Comparison of ENCODE assay signal across 13 mouse cellular contexts in the genomic region with DNA sequence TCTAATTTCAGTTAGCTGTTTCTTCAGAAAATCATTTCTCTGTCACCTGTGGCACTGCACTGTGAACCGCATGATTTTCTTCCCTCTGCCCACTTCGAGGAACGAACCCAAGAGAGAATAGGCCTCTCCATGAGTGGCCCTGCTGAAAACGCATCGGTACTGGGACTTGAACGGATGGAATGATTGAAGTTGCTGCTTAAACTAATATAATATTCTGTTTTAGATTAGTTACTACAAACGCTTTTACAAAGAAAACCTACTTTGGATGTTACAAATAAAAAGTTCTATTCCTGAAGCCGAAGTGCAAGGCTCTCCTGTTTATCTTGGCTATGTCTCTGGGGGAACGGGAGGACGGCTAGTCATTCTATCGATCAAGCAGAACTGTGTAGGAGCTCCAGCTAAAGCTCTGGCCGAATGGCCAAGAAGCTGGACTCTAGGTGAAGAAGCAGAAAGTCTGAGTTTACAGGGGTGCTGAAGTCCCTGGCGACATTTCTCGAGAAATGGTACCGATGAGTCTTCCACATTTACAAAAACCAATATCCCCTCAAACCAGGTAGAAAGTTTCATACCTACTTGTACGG. TPM values are rescaled to one million over a fixed set of nuclear protein-coding genes. Genes with fewer than 3 reads are reported as not detected.
DNase-seq lines count a peak whose midpoint lies in the region; ATAC-seq and TF ChIP-seq lines count a peak whose summit lies in the region.
"Had no signal": no experiment of that assay in that cellular context is flagged by ENCODE, and none has a peak within 500 bp of the region (broad histone marks: within the 10 kb centered on the region; RNA-seq: fewer than 3 reads in every experiment).

No protein-coding gene starts in this region.

- TF ChIP-seq CTCF in forebrain, postnatal 0 days (IDR thresholded peaks at IDR 0.05; ENCODE audit: low read depth), result no peak

- H3K9me3 ChIP-seq in forebrain, postnatal 0 days (ENCODE audit: low read length), result no peaks in the 10 kb centered on the region
- no peaks in the 10 kb centered on the region for H3K9me3 ChIP-seq in midbrain, embryonic 16.5 days (replicated peaks; ENCODE audit: control insufficient read depth, low read length, poor library complexity, severe bottlenecking)
- H3K9me3 ChIP-seq: kidney, embryonic 15.5 days; limb, embryonic 15.5 days had no signal

- 14% methylated on average over 16 of the region's 16 CpGs for whole genome bisulfite sequencing in forebrain, postnatal 0 days
- WGBS in midbrain, embryonic 16.5 days, result 3% methylated on average over 16 of the region's 16 CpGs

- H3K4me3 ChIP-seq in forebrain, postnatal 0 days (ENCODE audit: low read depth, low read length), result peak overlapping the region; percentile 5; the same call in 1 of the 2 replicates
- peak overlapping the region; percentile 23 for H3K4me3 ChIP-seq in midbrain, embryonic 16.5 days (ENCODE audit: low read depth, low read length)
- H3K4me3 ChIP-seq: kidney, embryonic 15.5 days; limb, embryonic 15.5 days; megakaryocyte, embryonic 14.5 days had no signal

- ATAC-seq in forebrain, postnatal 0 days, result no peak
- ATAC-seq in midbrain, embryonic 16.5 days, result no peak
- no peak for ATAC-seq in activated CD4-positive, CD25-positive, alpha-beta regulatory T cell, adult 4 months

- peak overlapping the region; percentile 10; the same call in 1 of the 2 replicates for H3K9ac ChIP-seq in forebrain, postnatal 0 days
- no peak overlapping the region for H3K9ac ChIP-seq in midbrain, embryonic 16.5 days (ENCODE audit: low read depth, low read length)
- H3K9ac ChIP-seq: kidney, embryonic 15.5 days; limb, embryonic 15.5 days had no signal

- H3K4me1 ChIP-seq in forebrain, postnatal 0 days (ENCODE audit: insufficient read depth), result no peaks in the 10 kb centered on the region
- peaks cover 4% of the 10 kb centered on the region for H3K4me1 ChIP-seq in midbrain, embryonic 16.5 days (ENCODE audit: control insufficient read depth, insufficient read depth, low read length)
- H3K4me1 ChIP-seq: kidney, embryonic 15.5 days had no signal

- H3K36me3 ChIP-seq in forebrain, postnatal 0 days (ENCODE audit: insufficient read depth), result no peaks in the 10 kb centered on the region
- no peaks in the 10 kb centered on the region for H3K36me3 ChIP-seq in midbrain, embryonic 16.5 days (ENCODE audit: control insufficient read depth, insufficient read depth, low read length)
- H3K36me3 ChIP-seq: kidney, embryonic 15.5 days; limb, embryonic 15.5 days had no signal

- peak overlapping the region; percentile 38 for H3K4me2 ChIP-seq in forebrain, postnatal 0 days (ENCODE audit: low read depth)
- H3K4me2 ChIP-seq in midbrain, embryonic 16.5 days (ENCODE audit: low read length), result peak overlapping the region; percentile 41
- H3K4me2 ChIP-seq: kidney, embryonic 15.5 days; limb, embryonic 15.5 days had no signal

- peaks cover 46% of the 10 kb centered on the region for H3K27me3 ChIP-seq in forebrain, postnatal 0 days (ENCODE audit: insufficient read depth, low read length)
- peaks cover 16% of the 10 kb centered on the region for H3K27me3 ChIP-seq in midbrain, embryonic 16.5 days (ENCODE audit: control insufficient read depth, insufficient read depth, low read depth, low read length)

- peak; percentile 44 for DNase-seq in cerebellum, adult 11-12 months
- DNase-seq in cerebellum, postnatal 36 days, result peak; percentile 39 to 69
- peak; percentile 36 for DNase-seq in forebrain, postnatal 0 days
- no peak for DNase-seq in urinary bladder, adult 18-20 months (ENCODE audit: low spot score in 2 of 2)
- no peak for DNase-seq in kidney, adult 8-10 months
- DNase-seq in lung, postnatal 25 days (ENCODE audit: low spot score), result no peak
- DNase-seq: thymus, postnatal 14 days had no signal

- H3K27ac ChIP-seq in forebrain, postnatal 0 days (ENCODE audit: low read depth, low read length), result peak overlapping the region; percentile 59
- H3K27ac ChIP-seq in midbrain, embryonic 16.5 days (ENCODE audit: low read length), result peak overlapping the region; percentile 68
- H3K27ac ChIP-seq: kidney, embryonic 15.5 days; limb, embryonic 15.5 days had no signal

RNA-seq across cellular contexts. Expression of a gene that starts 11.9 kb away (rescaled TPM):
- total RNA-seq in forebrain, postnatal 0 days (2014; rRNA removed), result 44.3 and 99.2 TPM in 2 replicates
- polyA plus RNA-seq in forebrain, postnatal 0 days (2015; fragmentation: Nextera tagmentation; extraction: Ambion mirVana), result 24.7 and 48.1 TPM in 2 replicates
- polyA plus RNA-seq in midbrain, embryonic 16.5 days (2015; fragmentation: Nextera tagmentation; extraction: Ambion mirVana), result 55.8 and 154 TPM in 2 replicates
- not detected for polyA plus RNA-seq in activated CD4-positive, CD25-positive, alpha-beta regulatory T cell, adult 4 months (2017; shearing (Covaris generic))
- total RNA-seq: heart, adult 8-10 months had no signal
- polyA plus RNA-seq: kidney, embryonic 15.5 days had no signal

RNA-seq across cellular contexts. Expression of a gene that starts 15.3 kb away (rescaled TPM):
- 65.4 and 127 TPM in 2 replicates for total RNA-seq in forebrain, postnatal 0 days (2014; rRNA removed)
- polyA plus RNA-seq in forebrain, postnatal 0 days (2015; fragmentation: Nextera tagmentation; extraction: Ambion mirVana), result 4.4 and 8.9 TPM in 2 replicates
- polyA plus RNA-seq in midbrain, embryonic 16.5 days (2015; fragmentation: Nextera tagmentation; extraction: Ambion mirVana), result 9.1 and 20.6 TPM in 2 replicates
- polyA plus RNA-seq in activated CD4-positive, CD25-positive, alpha-beta regulatory T cell, adult 4 months (2017; shearing (Covaris generic)), result not detected
- polyA plus RNA-seq: kidney, embryonic 15.5 days had no signal

Comparison
In these comparisons a context has a peak if more than half of its experiments do, and no peak if none do; other contexts are left out.
1. DNase-seq: peak in cerebellum, adult 11-12 months (single experiment), cerebellum, postnatal 36 days (2 of 2) and forebrain, postnatal 0 days (single experiment); none in urinary bladder, adult 18-20 months (0 of 2), kidney, adult 8-10 months (0 of 2) and lung, postnatal 25 days (single experiment).
2. RNA of a gene that starts 11.9 kb away (polyA plus RNA-seq): 55.8 to 154 TPM in midbrain, embryonic 16.5 days and 24.7 to 48.1 TPM in forebrain, postnatal 0 days; not detected in activated CD4-positive, CD25-positive, alpha-beta regulatory T cell, adult 4 months; every median in the first group is over 10 times any median in the second.